Mouse (Mus musculus): Measurements from ENCODE around the gene St3gal4.

The St3gal4 gene

GRCm38 (mm10) chr9:34997880-34998865 is 120.9 kb downstream of the St3gal4 start:
- DNase-seq, result no peak
